Mouse (Mus musculus): ENCODE data around the gene Pla2g15. TPM values are rescaled to one million over a fixed set of nuclear protein-coding genes. Genes with fewer than 3 reads are reported as not detected.
"Not testable (repeated sequence)": the region's sequence is repeated elsewhere in the genome, so short reads cannot be mapped to it uniquely, and the experiment has no call there.

The Pla2g15 gene
- polyA plus RNA-seq, 1 experiment from 2014 or later = 5.1 TPM

- Histone ChIP-seq H3K9ac (replicated peaks; ENCODE audit: low read depth, low read length) (no peak overlapping the region), H3K27ac (ENCODE audit: low read depth, low read length) (no peak overlapping the region), H3K4me2 (ENCODE audit: low read depth, low read length) (no peak overlapping the region), H3K27me3 (ENCODE audit: control insufficient read depth, insufficient read depth, low read length) (no peaks in the 10 kb centered on the region), H3K9me3 (ENCODE audit: control insufficient read depth, low read length) (no peaks in the 10 kb centered on the region), H3K4me1 (ENCODE audit: control insufficient read depth, insufficient read depth, low read length) (no peaks in the 10 kb centered on the region), H3K4me3 (ENCODE audit: low read depth, low read length) (no peak overlapping the region), H3K36me3 (ENCODE audit: control insufficient read depth, insufficient read depth, low read length) (peaks cover 56% of the 10 kb centered on the region)
- ATAC-seq (ENCODE audit: low read depth) = no peak
- WGBS = 96% methylated on average over 6 of the region's 6 CpGs
These were observed 43.0 kb downstream of the Pla2g15 start for GRCm38 (mm10) chr8:106193162-106193561.

GRCm38 (mm10) chr8:106194062-106194461, 43.9 kb downstream of the Pla2g15 start:
- no peak overlapping the region for H3K4me2 ChIP-seq (ENCODE audit: low read depth, low read length)
- H3K9ac ChIP-seq (replicated peaks; ENCODE audit: low read depth, low read length) = no peak overlapping the region
- H3K4me1 ChIP-seq (ENCODE audit: control insufficient read depth, insufficient read depth, low read length) = no peaks in the 10 kb centered on the region
- ATAC-seq (ENCODE audit: low read depth) = no peak
- H3K9me3 ChIP-seq (ENCODE audit: control insufficient read depth, low read length) = no peaks in the 10 kb centered on the region
- H3K27ac ChIP-seq (ENCODE audit: low read depth, low read length) = no peak overlapping the region
- no peaks in the 10 kb centered on the region for H3K27me3 ChIP-seq (ENCODE audit: control insufficient read depth, insufficient read depth, low read length)
- H3K4me3 ChIP-seq (ENCODE audit: low read depth, low read length) = no peak overlapping the region
- 91% methylated on average over 5 of the region's 5 CpGs for WGBS
- H3K36me3 ChIP-seq (ENCODE audit: control insufficient read depth, insufficient read depth, low read length) = peaks cover 63% of the 10 kb centered on the region

- Histone ChIP-seq H3K4me1 (ENCODE audit: control insufficient read depth, insufficient read depth, low read length) (no peaks in the 10 kb centered on the region), H3K27me3 (ENCODE audit: control insufficient read depth, insufficient read depth, low read length) (no peaks in the 10 kb centered on the region), H3K9me3 (ENCODE audit: control insufficient read depth, low read length) (no peaks in the 10 kb centered on the region), H3K4me3 (ENCODE audit: low read depth, low read length) (no peak overlapping the region), H3K27ac (ENCODE audit: low read depth, low read length) (no peak overlapping the region), H3K4me2 (ENCODE audit: low read depth, low read length) (no peak overlapping the region), H3K9ac (replicated peaks; ENCODE audit: low read depth, low read length) (no peak overlapping the region), H3K36me3 (ENCODE audit: control insufficient read depth, insufficient read depth, low read length) (peaks cover 76% of the 10 kb centered on the region)
- WGBS = 14% methylated on average over 1 of the region's 1 CpGs
- ATAC-seq (ENCODE audit: low read depth) = no peak
These were observed 48.5 kb downstream of the Pla2g15 start for GRCm38 (mm10) chr8:106198741-106199140.

- not testable (repeated sequence) for H3K4me2 ChIP-seq (ENCODE audit: low read depth, low read length); ATAC-seq (ENCODE audit: low read depth); H3K4me3 ChIP-seq (ENCODE audit: low read depth, low read length); H3K27ac ChIP-seq (ENCODE audit: low read depth, low read length); H3K4me1 ChIP-seq (ENCODE audit: control insufficient read depth, insufficient read depth, low read length); H3K9ac ChIP-seq (replicated peaks; ENCODE audit: low read depth, low read length); H3K27me3 ChIP-seq (ENCODE audit: control insufficient read depth, insufficient read depth, low read length); H3K9me3 ChIP-seq (ENCODE audit: control insufficient read depth, low read length)
- peaks cover 74% of the 10 kb centered on the region for H3K36me3 ChIP-seq (ENCODE audit: control insufficient read depth, insufficient read depth, low read length)
- WGBS = 88% methylated on average over 3 of the region's 3 CpGs
These were observed 49.4 kb downstream of the Pla2g15 start for GRCm38 (mm10) chr8:106199596-106199995.

GRCm38 (mm10) chr8:106210035-106210731, 60.0 kb downstream of the Pla2g15 start:
- Histone ChIP-seq H3K27me3 (ENCODE audit: control insufficient read depth, insufficient read depth, low read length) (no peaks in the 10 kb centered on the region), H3K4me1 (ENCODE audit: control insufficient read depth, insufficient read depth, low read length) (peaks cover 15% of the 10 kb centered on the region; the same call in 1 of the 2 replicates), H3K4me2 (ENCODE audit: low read depth, low read length) (peak overlapping the region; percentile 95), H3K9me3 (ENCODE audit: control insufficient read depth, low read length) (no peaks in the 10 kb centered on the region), H3K9ac (replicated peaks; ENCODE audit: low read depth, low read length) (peak overlapping the region; percentile 84), H3K27ac (ENCODE audit: low read depth, low read length) (peak overlapping the region; percentile 94), H3K4me3 (ENCODE audit: low read depth, low read length) (peak overlapping the region; percentile 84), H3K36me3 (ENCODE audit: control insufficient read depth, insufficient read depth, low read length) (peaks cover 8% of the 10 kb centered on the region)
- peak; percentile 73 for ATAC-seq (ENCODE audit: low read depth)
- under 1% methylated on average over 35 of the region's 35 CpGs for WGBS

- under 1% methylated on average over 52 of the region's 52 CpGs for WGBS
- H3K36me3 ChIP-seq (ENCODE audit: control insufficient read depth, insufficient read depth, low read length) = peaks cover 10% of the 10 kb centered on the region
- H3K9ac ChIP-seq (replicated peaks; ENCODE audit: low read depth, low read length) = peak within 1 kb of the TSS; percentile 84
- peak within 1 kb of the TSS; percentile 95 for H3K4me2 ChIP-seq (ENCODE audit: low read depth, low read length)
- ATAC-seq (ENCODE audit: low read depth) = peak; percentile 99
- peak within 1 kb of the TSS; percentile 94 for H3K27ac ChIP-seq (ENCODE audit: low read depth, low read length)
- no peaks in the 10 kb centered on the region for H3K9me3 ChIP-seq (ENCODE audit: control insufficient read depth, low read length)
- no peaks in the 10 kb centered on the region for H3K27me3 ChIP-seq (ENCODE audit: control insufficient read depth, insufficient read depth, low read length)
- peaks cover 15% of the 10 kb centered on the region; the same call in 1 of the 2 replicates for H3K4me1 ChIP-seq (ENCODE audit: control insufficient read depth, insufficient read depth, low read length)
- H3K4me3 ChIP-seq (ENCODE audit: low read depth, low read length) = peak within 1 kb of the TSS; percentile 84
These were observed 60.7 kb downstream of the Pla2g15 start, which contains the start of the genes Slc7a6os and Prmt7 for GRCm38 (mm10) chr8:106210821-106211345. Slc7a6os (minus strand) TSS chr8:106210935. Prmt7 (plus strand) TSS chr8:106210936.

GRCm38 (mm10) chr8:106211421-106211820, 61.2 kb downstream of the Pla2g15 start:
- no peak for ATAC-seq (ENCODE audit: low read depth)
- Histone ChIP-seq H3K4me2 (ENCODE audit: low read depth, low read length) (peak overlapping the region; percentile 55), H3K27me3 (ENCODE audit: control insufficient read depth, insufficient read depth, low read length) (no peaks in the 10 kb centered on the region), H3K4me3 (ENCODE audit: low read depth, low read length) (peak overlapping the region; percentile 84), H3K9ac (replicated peaks; ENCODE audit: low read depth, low read length) (peak overlapping the region; percentile 84), H3K9me3 (ENCODE audit: control insufficient read depth, low read length) (no peaks in the 10 kb centered on the region), H3K27ac (ENCODE audit: low read depth, low read length) (peak overlapping the region; percentile 94), H3K4me1 (ENCODE audit: control insufficient read depth, insufficient read depth, low read length) (peaks cover 15% of the 10 kb centered on the region; the same call in 1 of the 2 replicates), H3K36me3 (ENCODE audit: control insufficient read depth, insufficient read depth, low read length) (peaks cover 14% of the 10 kb centered on the region)
- 7% methylated on average over 13 of the region's 13 CpGs for WGBS

- peaks cover 20% of the 10 kb centered on the region for H3K36me3 ChIP-seq (ENCODE audit: control insufficient read depth, insufficient read depth, low read length)
- ATAC-seq (ENCODE audit: low read depth) = no peak
- WGBS = 91% methylated on average over 3 of the region's 3 CpGs
These were observed 63.8 kb downstream of the Pla2g15 start for GRCm38 (mm10) chr8:106213959-106214358.

More at GRCm38 (mm10) chr8:106213959-106214358, 63.8 kb downstream of the Pla2g15 start:
- Histone ChIP-seq H3K27me3 (ENCODE audit: control insufficient read depth, insufficient read depth, low read length) (no peaks in the 10 kb centered on the region), H3K27ac (ENCODE audit: low read depth, low read length) (no peak overlapping the region), H3K4me1 (ENCODE audit: control insufficient read depth, insufficient read depth, low read length) (peaks cover 15% of the 10 kb centered on the region; the same call in 1 of the 2 replicates), H3K4me2 (ENCODE audit: low read depth, low read length) (no peak overlapping the region), H3K9ac (replicated peaks; ENCODE audit: low read depth, low read length) (no peak overlapping the region), H3K9me3 (ENCODE audit: control insufficient read depth, low read length) (no peaks in the 10 kb centered on the region), H3K4me3 (ENCODE audit: low read depth, low read length) (no peak overlapping the region)
